Mouse (Mus musculus): ENCODE measurements at regions not wholly inside any gene's neighbourhood (a gene's known extent, or its start where the extent isn't known, plus 50 kb on each side); places are given as distances from the start of the nearest gene placed in this dataset.
"Not testable (repeated sequence)": the region's sequence is repeated elsewhere in the genome, so short reads cannot be mapped to it uniquely, and the experiment has no call there.

- no peak for DNase-seq (ENCODE audit: extremely low spot score)
Observed at GRCm38 (mm10) chr6:37748296-37748980, 122.2 kb upstream of the Trim24 start.

DNA sequence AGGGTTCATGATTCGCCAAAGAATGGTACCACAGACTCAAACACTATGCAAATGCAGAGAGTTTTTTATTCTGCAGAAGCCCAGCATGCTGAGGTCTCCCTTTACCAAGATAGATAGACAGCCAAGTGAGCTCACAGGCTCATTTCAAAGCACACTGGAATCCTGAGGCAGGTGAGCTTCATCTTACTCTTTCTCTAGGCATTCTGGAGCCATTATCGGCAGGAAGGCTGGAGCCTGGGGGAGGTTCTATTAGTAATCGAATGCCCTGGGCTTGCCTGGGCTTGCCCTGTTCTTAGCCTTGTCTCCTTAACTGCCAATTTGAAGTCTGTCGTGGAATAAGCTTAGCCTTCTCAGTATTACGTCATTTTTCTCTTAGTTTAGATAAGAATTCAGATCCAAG is 121.6 kb upstream of the Trim24 start:
- no peak for DNase-seq (ENCODE audit: extremely low spot score)

DNA sequence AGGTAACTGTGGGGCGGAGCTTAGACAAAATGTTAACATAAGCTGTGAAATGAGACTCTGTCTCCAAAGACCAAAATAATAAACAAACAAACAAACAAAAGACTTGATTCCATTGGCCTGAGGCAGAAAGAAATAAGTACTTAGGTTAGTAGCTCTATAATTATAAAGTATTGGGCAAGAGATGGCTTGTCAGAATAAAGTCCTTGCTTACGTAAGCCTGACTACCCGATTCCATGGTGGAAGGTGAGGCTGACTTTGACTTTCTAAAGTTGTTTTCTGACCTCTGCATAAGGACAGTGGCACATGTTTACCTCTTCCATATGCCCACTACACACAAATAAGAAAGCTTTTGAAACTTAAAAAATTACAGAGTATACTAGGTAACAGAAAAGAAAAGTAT is 120.3 kb upstream of the Trim24 start:
- DNase-seq (ENCODE audit: extremely low spot score), result no peak

DNA sequence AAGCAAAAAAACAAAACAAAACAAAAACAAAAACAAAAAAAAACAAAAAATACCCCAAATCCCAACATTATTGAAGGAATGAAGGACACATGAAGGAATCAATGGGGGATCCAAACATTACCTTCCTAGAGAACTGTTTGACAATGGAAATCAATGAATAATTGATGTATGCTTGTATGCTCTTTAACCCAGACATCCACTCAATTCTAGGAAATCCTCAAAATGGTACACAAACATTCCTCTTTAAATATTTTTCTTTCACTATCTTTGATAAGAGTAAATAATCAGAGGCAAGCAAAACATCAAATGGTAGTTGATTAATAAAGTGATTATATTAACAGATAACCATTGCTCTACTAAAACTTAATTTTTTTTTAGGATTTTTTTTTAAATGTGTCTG is 118.9 kb upstream of the Trim24 start:
- no peak for DNase-seq (ENCODE audit: extremely low spot score)

DNA sequence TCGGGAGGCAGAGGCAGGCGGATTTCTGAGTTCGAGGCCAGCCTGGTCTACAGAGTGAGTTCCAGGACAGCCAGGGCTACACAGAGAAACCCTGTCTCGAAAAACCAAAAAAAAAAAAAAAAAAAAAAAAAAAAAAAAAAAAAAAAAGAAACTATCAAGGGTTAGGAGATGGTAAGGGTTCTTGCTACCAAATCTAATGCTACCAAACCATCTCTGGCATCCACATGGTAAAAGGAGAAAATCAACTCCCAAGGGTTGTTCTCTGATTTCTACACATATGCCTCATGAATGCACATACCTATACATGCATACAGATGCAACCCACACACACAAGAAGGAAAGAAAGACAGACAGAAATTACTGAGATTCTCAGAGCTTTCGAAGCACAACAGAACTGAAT is 109.6 kb upstream of the Trim24 start:
- not testable (repeated sequence) for DNase-seq (ENCODE audit: extremely low spot score)

DNA sequence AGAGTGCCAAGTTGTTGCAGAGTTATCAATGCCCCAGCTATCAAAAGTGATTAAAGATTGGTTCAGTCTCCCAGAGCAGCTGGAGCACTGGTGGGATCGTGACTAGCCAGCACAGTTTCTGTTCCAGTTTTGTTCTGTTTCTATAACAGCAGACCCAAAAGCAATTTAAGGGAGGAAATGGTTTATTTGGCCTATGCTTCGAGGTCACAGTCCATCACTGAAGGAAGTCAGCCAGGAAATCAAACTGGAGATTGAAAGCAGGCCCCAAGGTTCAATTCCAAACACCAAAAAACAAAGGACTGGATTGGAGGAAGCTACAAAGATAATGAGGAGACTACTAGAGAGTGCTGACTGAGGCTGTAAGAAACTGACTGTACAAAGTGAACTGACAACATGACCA is 107.6 kb upstream of the Trim24 start:
- no peak for DNase-seq (ENCODE audit: extremely low spot score)

DNA sequence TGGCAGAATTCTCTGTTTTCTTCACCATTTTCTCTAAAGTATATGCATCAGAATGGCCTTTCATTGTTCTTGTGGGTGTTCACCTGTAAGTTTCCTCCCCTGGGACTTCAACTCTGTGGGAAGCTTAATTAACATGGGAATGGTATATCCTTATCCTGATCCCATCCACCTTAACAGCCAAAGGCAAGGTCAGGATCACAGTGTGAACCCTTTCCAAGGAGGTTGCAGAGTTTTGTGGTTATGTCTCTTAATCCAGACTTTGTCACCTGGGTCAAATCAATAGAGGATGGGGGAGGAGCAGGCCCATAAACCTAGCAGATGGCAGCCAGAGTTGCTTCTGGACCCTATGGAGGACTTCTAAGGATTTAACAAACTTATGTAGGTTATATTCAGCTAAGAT is 102.9 kb upstream of the Trim24 start:
- DNase-seq (ENCODE audit: extremely low spot score), result no peak

DNA sequence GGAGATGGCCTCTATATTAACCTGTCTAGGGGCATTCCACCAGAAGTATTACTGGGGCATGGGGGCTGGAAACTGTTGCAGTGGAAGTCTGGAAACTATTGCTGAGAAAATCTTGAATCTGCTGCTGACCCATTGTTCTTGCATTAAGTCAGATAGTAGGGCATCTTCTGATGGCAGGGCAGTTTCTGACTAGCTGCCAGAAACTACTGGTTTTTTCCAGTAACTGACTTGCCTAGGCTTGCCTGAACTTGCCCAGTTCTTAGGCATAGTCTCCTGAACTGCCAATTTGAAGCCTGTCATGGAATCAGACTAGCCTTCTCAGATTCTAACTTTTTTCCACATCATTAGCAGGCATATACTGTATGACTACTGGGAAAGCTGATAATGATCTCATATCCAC is 97.3 kb upstream of the Trim24 start:
- no peak for DNase-seq (ENCODE audit: extremely low spot score)

GRCm38 (mm10) chr6:37775151-37775550 is 95.5 kb upstream of the Trim24 start:
- no peak for DNase-seq (ENCODE audit: extremely low spot score)

DNA sequence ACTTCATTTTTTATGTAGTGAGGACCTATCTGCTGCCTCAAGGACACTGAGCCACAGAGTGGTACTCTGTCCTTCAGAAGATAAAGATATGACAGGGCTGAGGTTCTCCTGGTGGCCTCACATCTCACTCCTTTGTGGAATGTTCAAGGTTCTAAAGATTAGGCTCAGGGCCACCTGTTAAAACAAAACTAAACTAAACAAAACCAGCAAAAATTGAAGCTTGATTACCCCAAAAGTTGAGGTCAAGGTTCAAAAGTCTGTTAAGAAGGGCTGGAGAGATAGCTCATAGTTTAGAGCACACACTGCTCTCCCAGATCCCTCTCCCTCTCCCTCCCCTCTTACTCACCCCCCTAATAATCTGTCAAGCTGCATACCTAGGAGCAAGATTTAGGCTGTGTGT is 90.7 kb upstream of the Trim24 start:
- DNase-seq (ENCODE audit: extremely low spot score), result no peak

GRCm38 (mm10) chr6:37781894-37782293 is 88.7 kb upstream of the Trim24 start:
- DNase-seq (ENCODE audit: extremely low spot score), result no peak

GRCm38 (mm10) chr6:37785280-37785679 is 85.3 kb upstream of the Trim24 start:
- not testable (repeated sequence) for DNase-seq (ENCODE audit: extremely low spot score)

DNA sequence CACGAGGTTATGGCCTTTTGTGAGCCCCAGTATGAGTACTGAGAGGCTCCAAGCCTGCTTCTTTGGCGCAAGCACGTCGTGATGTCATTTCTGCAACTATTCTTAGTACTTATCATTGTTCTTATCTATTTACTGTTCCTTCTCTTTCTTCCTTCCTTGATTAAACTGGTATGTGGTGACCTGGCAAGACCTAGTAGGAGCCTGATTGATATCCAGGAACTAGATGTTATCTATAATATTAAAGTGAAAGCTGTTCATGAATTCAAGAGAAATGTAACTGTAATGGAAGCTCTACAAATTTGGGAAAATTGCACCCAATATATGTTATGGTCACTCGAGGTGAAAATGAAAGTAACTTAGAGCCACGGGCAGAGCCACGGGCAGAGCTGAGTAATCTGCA is 84.9 kb upstream of the Trim24 start:
- DNase-seq (ENCODE audit: extremely low spot score), result no peak

- DNase-seq (ENCODE audit: extremely low spot score), result not testable (repeated sequence)
Observed at GRCm38 (mm10) chr6:37787858-37788257, 82.8 kb upstream of the Trim24 start.

DNA sequence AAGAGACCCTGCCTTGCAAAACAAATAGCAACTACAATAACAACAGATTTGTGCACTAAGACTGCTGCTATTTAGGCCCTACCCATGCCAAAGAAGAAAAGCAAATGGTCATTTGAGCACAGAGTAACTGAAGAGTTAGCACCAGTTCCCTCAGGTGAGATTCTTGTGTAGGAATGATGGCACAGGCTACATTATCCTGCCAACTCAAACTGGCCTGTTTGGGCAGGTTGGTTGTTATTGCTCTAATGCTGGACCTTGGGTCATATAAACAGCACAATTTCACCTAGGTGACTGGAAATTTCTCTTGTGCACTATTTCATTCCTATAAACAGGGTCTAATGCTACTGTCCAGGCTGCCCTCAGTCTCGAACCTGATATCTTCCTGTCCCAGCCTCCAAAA is 79.7 kb upstream of the Trim24 start:
- no peak for DNase-seq (ENCODE audit: extremely low spot score)

DNA sequence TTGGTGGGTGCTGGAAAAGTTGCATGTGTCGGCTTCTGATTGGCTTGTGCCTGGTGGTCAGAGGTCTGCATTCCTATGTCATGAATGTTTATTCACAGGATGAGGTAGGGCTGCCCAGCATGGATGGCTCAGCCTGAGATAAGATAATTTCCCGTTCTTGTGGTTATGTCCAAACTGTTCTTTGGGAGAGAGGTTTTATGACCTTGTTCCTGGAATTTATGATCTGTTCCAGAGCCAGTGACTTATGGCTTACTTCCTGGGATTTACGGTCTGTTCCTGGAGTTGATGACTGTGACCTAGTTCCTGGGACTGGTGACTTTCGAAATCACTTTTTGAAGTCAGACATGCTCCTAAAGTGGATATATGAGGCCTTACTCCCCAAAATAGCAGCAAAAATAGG is 76.4 kb upstream of the Trim24 start:
- DNase-seq (ENCODE audit: extremely low spot score), result no peak

DNA sequence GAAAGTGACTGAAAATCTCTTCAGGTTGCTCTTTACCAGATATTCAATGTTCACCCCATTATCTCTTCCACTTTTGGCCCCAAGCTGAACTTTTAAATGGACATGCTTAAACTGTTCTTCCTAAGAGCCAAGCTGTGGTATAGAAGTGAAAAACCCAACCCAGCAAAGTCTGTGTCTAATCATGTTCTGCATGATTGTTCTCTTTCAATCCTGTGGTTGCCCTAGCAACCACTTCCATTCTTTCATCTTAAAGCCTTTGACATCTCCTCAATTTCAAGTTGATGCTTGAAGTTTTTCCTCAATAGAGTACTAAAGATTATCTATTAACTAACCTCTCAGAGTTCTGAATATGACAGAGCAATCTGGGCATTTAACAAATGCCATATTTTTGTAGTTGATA is 75.6 kb upstream of the Trim24 start:
- peak; percentile 1 for DNase-seq (ENCODE audit: extremely low spot score)

GRCm38 (mm10) chr6:37803231-37803630 is 67.4 kb upstream of the Trim24 start:
- no peak for DNase-seq (ENCODE audit: extremely low spot score)

DNA sequence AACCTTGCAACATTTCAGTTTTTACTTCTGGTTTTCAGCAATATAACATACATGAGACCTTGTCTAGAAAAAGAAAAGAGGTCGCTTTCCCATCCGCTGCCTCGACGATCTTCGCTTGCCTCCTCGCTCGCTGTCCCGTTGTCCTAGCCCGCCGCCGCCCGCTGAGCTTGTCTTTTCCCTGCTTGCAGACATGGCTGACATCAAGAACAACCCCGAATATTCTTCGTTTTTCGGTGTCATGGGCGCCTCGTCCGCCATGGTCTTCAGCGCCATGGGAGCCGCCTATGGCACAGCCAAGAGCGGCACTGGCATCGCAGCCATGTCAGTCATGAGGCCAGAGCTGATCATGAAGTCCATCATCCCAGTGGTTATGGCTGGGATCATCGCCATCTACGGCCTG is 64.7 kb upstream of the Trim24 start:
- not testable (repeated sequence) for DNase-seq (ENCODE audit: extremely low spot score)

DNA sequence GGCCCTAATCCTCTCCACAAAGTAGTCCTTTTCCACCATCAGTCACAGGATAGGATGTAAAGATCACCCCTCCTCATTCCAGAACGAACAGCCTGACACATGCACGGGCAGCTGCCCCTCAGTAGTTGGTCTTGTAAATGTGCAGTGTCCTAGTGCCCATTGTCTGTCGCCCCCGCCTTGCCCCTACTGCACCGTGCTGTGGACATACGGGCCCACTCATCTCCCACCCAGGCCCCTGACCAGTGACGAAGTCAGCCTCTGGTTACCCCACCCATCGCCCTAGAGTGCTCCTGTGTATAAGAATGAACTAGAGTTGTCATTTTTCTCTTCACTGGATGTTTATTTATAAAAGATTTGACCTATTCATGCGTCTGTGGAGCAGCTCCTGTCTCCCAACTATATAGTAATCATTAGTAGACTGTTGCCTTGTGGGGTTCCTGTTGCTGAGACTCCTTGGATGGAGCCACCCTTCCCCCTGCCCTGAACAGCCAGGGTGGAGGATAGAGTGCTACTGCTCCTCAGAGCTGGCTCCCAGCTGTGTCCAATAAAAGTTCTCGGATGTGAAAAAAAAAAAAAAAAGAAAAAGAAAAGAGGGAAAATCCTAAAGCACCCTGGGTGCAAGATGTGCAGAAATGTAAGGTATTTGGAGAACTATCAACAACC is 64.0 kb upstream of the Trim24 start:
- DNase-seq (ENCODE audit: extremely low spot score), result not testable (repeated sequence)

DNA sequence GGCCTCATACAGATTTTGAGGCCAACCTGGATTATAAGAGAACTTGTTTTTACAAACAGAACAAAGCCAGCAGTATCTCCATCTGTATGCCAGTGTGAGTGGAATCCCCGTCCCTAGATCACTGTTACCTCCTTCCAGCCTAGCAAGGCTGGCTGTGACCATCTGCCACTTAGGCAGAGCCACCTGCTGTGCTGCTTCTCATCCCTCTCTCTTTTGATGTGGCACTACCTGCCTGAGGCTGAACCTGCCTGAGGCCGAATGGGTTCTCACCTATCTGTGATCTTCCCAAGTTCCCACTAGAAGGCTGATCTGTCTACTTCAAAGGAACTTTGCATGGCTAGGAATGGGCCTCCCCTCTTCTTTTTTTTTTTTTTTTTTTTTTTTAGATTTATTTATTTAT is 55.4 kb upstream of the Trim24 start:
- DNase-seq (ENCODE audit: extremely low spot score), result not testable (repeated sequence)

All from embryo, embryonic 9.5 days (tissue).